In genomic region chr2:24570917-24571316, GRCm38 (mm10) we compare ENCODE assay signal across 18 mouse cellular contexts.
DNase-seq lines count a peak whose midpoint lies in the region; ATAC-seq lines count a peak whose summit lies in the region.
"Had no signal": no experiment of that assay in that cellular context is flagged by ENCODE, and none has a peak within 500 bp of the region (broad histone marks: within the 10 kb centered on the region; RNA-seq: fewer than 3 reads in every experiment).

No protein-coding gene starts in this region.

- no peaks in the 10 kb centered on the region for H3K4me1 ChIP-seq in heart, embryonic 11.5 days (ENCODE audit: control insufficient read depth, insufficient read depth, low read length)
- H3K4me1 ChIP-seq: hindbrain, embryonic 12.5 days; midbrain, embryonic 10.5 days; neural tube, embryonic 12.5 days had no signal

- no peak overlapping the region for H3K9ac ChIP-seq in heart, embryonic 11.5 days (ENCODE audit: low read depth, low read length)
- H3K9ac ChIP-seq: hindbrain, embryonic 12.5 days; lung, embryonic 14.5 days; neural tube, embryonic 12.5 days had no signal

- H3K36me3 ChIP-seq in heart, embryonic 11.5 days (ENCODE audit: control insufficient read depth, insufficient read depth, low read length): no peaks in the 10 kb centered on the region
- H3K36me3 ChIP-seq: hindbrain, embryonic 12.5 days; midbrain, embryonic 10.5 days; neural tube, embryonic 12.5 days had no signal

- 76% methylated on average over 1 of the region's 1 CpGs for WGBS in heart, embryonic 11.5 days (ENCODE audit: insufficient replicate concordance)

- DNase-seq in heart, adult 9 months (ENCODE audit: low spot score in 2 of 2): peak; percentile 8 to 14
- DNase-seq in spleen, postnatal 36 days (ENCODE audit: low spot score in 2 of 2): peak; percentile 13 to 35
- DNase-seq in spleen, postnatal 14 days (ENCODE audit: low spot score in 2 of 2): no peak
- DNase-seq in c-Kit-positive CD71-negative TER-119-negative erythroid progenitor cells, embryonic 14.5 days (ENCODE audit: low read depth): peak; percentile 23
- DNase-seq in urinary bladder, adult 2 months (ENCODE audit: low spot score): no peak
- no peak for DNase-seq in adrenal gland, postnatal 36 days
- DNase-seq: adrenal gland, postnatal 25 days; cerebellum, postnatal 10 days; gastrocnemius, postnatal 25 days; layer of hippocampus, postnatal 36 days; liver had no signal

- H3K9me3 ChIP-seq in heart, embryonic 11.5 days (replicated peaks; ENCODE audit: control insufficient read depth, low read length): no peaks in the 10 kb centered on the region
- H3K9me3 ChIP-seq: hindbrain, embryonic 12.5 days; midbrain, embryonic 10.5 days; neural tube, embryonic 12.5 days had no signal

- ATAC-seq in heart, embryonic 11.5 days (replicated peaks; ENCODE audit: insufficient number of reproducible peaks, low FRiP score, low TSS enrichment): no peak
- ATAC-seq in monocyte, adult 5-6 weeks (replicated peaks; ENCODE audit: insufficient number of reproducible peaks, low FRiP score, low TSS enrichment, poor library complexity, severe bottlenecking): peak; percentile 77
- ATAC-seq: inflammation-experienced regulatory T-cells, adult 6 months had no signal

- no peaks in the 10 kb centered on the region for H3K27me3 ChIP-seq in heart, embryonic 11.5 days (ENCODE audit: control insufficient read depth, insufficient read depth, low read length)
- H3K27me3 ChIP-seq: neural tube, embryonic 12.5 days had no signal

- H3K4me3 ChIP-seq in heart, embryonic 11.5 days (ENCODE audit: low read depth, low read length): no peak overlapping the region
- H3K4me3 ChIP-seq: hindbrain, embryonic 12.5 days; midbrain, embryonic 10.5 days; neural tube, embryonic 12.5 days had no signal

- H3K4me2 ChIP-seq in heart, embryonic 11.5 days: no peak overlapping the region
- H3K4me2 ChIP-seq: hindbrain, embryonic 12.5 days; lung, embryonic 14.5 days; neural tube, embryonic 12.5 days had no signal

- H3K27ac ChIP-seq in heart, embryonic 11.5 days (ENCODE audit: low read depth, low read length): no peak overlapping the region
- H3K27ac ChIP-seq: hindbrain, embryonic 12.5 days; midbrain, embryonic 10.5 days; neural tube, embryonic 12.5 days had no signal

Comparison
In these comparisons a context has a peak if more than half of its experiments do, and no peak if none do; other contexts are left out.
1. DNase-seq: peak in heart, adult 9 months (2 of 2), spleen, postnatal 36 days (2 of 2) and c-Kit-positive CD71-negative TER-119-negative erythroid progenitor cells, embryonic 14.5 days (single experiment); none in spleen, postnatal 14 days (0 of 2), urinary bladder, adult 2 months (single experiment) and adrenal gland, postnatal 36 days (0 of 2).